Mouse (Mus musculus): ENCODE data around the gene Abcc1.
A peak's percentile ranks its signal among the peaks of the same experiment; 100 is the strongest.

Abcc1 gene

GRCm38 (mm10) chr16:14361362-14362098 lies at the start of gene Abcc1:
Gene Abcc1 (plus strand): TSS chr16:14361558.
- DNase-seq: peak; percentile 89

GRCm38 (mm10) chr16:14312914-14313313 lies 48.4 kb upstream of the Abcc1 start:
- DNase-seq: no peak

GRCm38 (mm10) chr16:14316884-14317876 lies 44.2 kb upstream of the Abcc1 start, which contains the start of gene Fopnl:
Gene Fopnl (minus strand): TSS chr16:14317405.
- DNase-seq: peak; percentile 98

- no peak for DNase-seq
These were observed 41.7 kb upstream of the Abcc1 start for GRCm38 (mm10) chr16:14319681-14320080.

- DNase-seq: no peak
These were observed 40.9 kb upstream of the Abcc1 start for GRCm38 (mm10) chr16:14320494-14320893.

GRCm38 (mm10) chr16:14328156-14328555 lies 33.2 kb upstream of the Abcc1 start:
- no peak for DNase-seq

- DNase-seq: no peak
These were observed 16.4 kb upstream of the Abcc1 start for GRCm38 (mm10) chr16:14344967-14345366.

GRCm38 (mm10) chr16:14351571-14351970 lies 9.8 kb upstream of the Abcc1 start:
- no peak for DNase-seq

GRCm38 (mm10) chr16:14352234-14352633 lies 9.1 kb upstream of the Abcc1 start:
- no peak for DNase-seq

GRCm38 (mm10) chr16:14352663-14353062 lies 8.7 kb upstream of the Abcc1 start:
- DNase-seq: no peak

- DNase-seq: no peak
These were observed 3.5 kb upstream of the Abcc1 start for GRCm38 (mm10) chr16:14357859-14358258.

- no peak for DNase-seq
These were observed 2.8 kb upstream of the Abcc1 start for GRCm38 (mm10) chr16:14358531-14358930.

GRCm38 (mm10) chr16:14360931-14361330 lies 427 bp upstream of the Abcc1 start:
- DNase-seq: peak; percentile 40

GRCm38 (mm10) chr16:14362099-14362820 lies 902 bp downstream of the Abcc1 start:
- DNase-seq: peak; percentile 20

GRCm38 (mm10) chr16:14363496-14363895 lies 2.1 kb downstream of the Abcc1 start:
- DNase-seq: no peak

- DNase-seq: no peak
These were observed 2.7 kb downstream of the Abcc1 start for GRCm38 (mm10) chr16:14364066-14364465.

- DNase-seq: no peak
These were observed 4.1 kb downstream of the Abcc1 start for GRCm38 (mm10) chr16:14365457-14365856.

- no peak for DNase-seq
These were observed 4.7 kb downstream of the Abcc1 start for GRCm38 (mm10) chr16:14366017-14366416.

- DNase-seq: no peak
These were observed 10.0 kb downstream of the Abcc1 start for GRCm38 (mm10) chr16:14371367-14371766.

- DNase-seq: no peak
These were observed 11.0 kb downstream of the Abcc1 start for GRCm38 (mm10) chr16:14372382-14372781.

GRCm38 (mm10) chr16:14372817-14373301 lies 11.5 kb downstream of the Abcc1 start:
- DNase-seq: no peak

GRCm38 (mm10) chr16:14375942-14376341 lies 14.6 kb downstream of the Abcc1 start:
- DNase-seq: no peak

- no peak for DNase-seq
These were observed 15.0 kb downstream of the Abcc1 start for GRCm38 (mm10) chr16:14376352-14376751.
